9 mouse cellular contexts compared by ENCODE assay signal in the genomic region with DNA sequence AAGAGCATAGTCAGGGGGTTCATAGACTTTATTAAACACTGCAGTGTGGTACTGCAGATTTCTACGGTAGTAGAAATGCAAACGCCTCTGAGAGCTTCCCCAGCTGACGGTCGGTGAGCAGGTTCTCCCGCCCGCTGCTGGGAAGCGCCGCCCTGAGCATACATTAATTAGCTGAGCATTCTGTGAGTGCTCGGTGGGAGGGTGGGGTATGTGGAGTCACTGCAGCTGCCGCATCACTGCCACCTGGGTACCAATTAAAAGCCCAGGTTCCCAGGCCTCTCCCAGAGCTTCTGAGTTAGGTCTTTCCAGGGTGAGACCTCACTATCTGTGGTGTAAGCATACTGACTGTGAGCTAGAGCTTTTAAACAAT.
DNase-seq lines count a peak whose midpoint lies in the region; ATAC-seq and TF ChIP-seq lines count a peak whose summit lies in the region.
"Had no signal": no experiment of that assay in that cellular context is flagged by ENCODE, and none has a peak within 500 bp of the region (broad histone marks: within the 10 kb centered on the region; RNA-seq: fewer than 3 reads in every experiment).

No protein-coding gene starts in this region.

- TF ChIP-seq CTCF in kidney, postnatal 0 days (IDR thresholded peaks at IDR 0.05; ENCODE audit: low read depth), result no peak

- DNase-seq in kidney, postnatal 0 days (ENCODE audit: low spot score), result peak; percentile 36
- no peak for DNase-seq in kidney, postnatal 14 days
- DNase-seq in cerebellum, adult 8-10 months, result peak; percentile 17
- peak; percentile 37 for DNase-seq in hindbrain, embryonic 10.5 days (ENCODE audit: low spot score)
- DNase-seq in testis, postnatal 10 days (ENCODE audit: low spot score), result no peak
- no peak for DNase-seq in gastrocnemius, postnatal 14 days
- DNase-seq in lung, postnatal 36 days, result no peak
- DNase-seq: gastrocnemius, adult 2 months had no signal

- H3K4me2 ChIP-seq in kidney, postnatal 0 days (ENCODE audit: low read length), result peak overlapping the region; percentile 21; the same call in 1 of the 2 replicates
- H3K4me2 ChIP-seq in neural tube, embryonic 12.5 days (replicated peaks), result peak overlapping the region; percentile 51

- no peak overlapping the region for H3K27ac ChIP-seq in kidney, postnatal 0 days
- peak overlapping the region; percentile 53 for H3K27ac ChIP-seq in hindbrain, embryonic 10.5 days
- no peak overlapping the region for H3K27ac ChIP-seq in neural tube, embryonic 12.5 days
- H3K27ac ChIP-seq: gastrocnemius, adult 2 months had no signal

- intact Hi-C loops in gastrocnemius, postnatal 14 days (cut with DNase I; ENCODE audit: low total_unique reads), result loop anchor here (2.0 to 10.0 kb wide), 2 partner anchors 93 to 323 kb away; no protein-coding TSS in a partner anchor

- ATAC-seq in kidney, postnatal 0 days (replicated peaks; ENCODE audit: low FRiP score, low read depth), result 0 out of 2 replicates have a peak, but pooled peaks have one; percentile 33
- peak; percentile 84 for ATAC-seq in neural tube, embryonic 12.5 days (ENCODE audit: low FRiP score, low read depth)

- H3K36me3 ChIP-seq in kidney, postnatal 0 days (ENCODE audit: insufficient read depth, low read length), result no peaks in the 10 kb centered on the region
- no peaks in the 10 kb centered on the region for H3K36me3 ChIP-seq in hindbrain, embryonic 10.5 days
- no peaks in the 10 kb centered on the region for H3K36me3 ChIP-seq in neural tube, embryonic 12.5 days

- H3K27me3 ChIP-seq in kidney, postnatal 0 days (ENCODE audit: insufficient read depth, low read length), result no peaks in the 10 kb centered on the region
- no peaks in the 10 kb centered on the region for H3K27me3 ChIP-seq in hindbrain, embryonic 10.5 days (ENCODE audit: insufficient read depth, poor library complexity, severe bottlenecking)
- no peaks in the 10 kb centered on the region for H3K27me3 ChIP-seq in neural tube, embryonic 12.5 days (replicated peaks)

- H3K9ac ChIP-seq in kidney, postnatal 0 days (ENCODE audit: low read depth, low read length), result no peak overlapping the region
- no peak overlapping the region for H3K9ac ChIP-seq in neural tube, embryonic 12.5 days

- 5% methylated on average over 10 of the region's 10 CpGs for WGBS in kidney, postnatal 0 days
- 2% methylated on average over 10 of the region's 10 CpGs for WGBS in hindbrain, embryonic 10.5 days
- 1% methylated on average over 10 of the region's 10 CpGs for WGBS in neural tube, embryonic 12.5 days

- H3K9me3 ChIP-seq in kidney, postnatal 0 days (replicated peaks; ENCODE audit: low read length), result no peaks in the 10 kb centered on the region
- H3K9me3 ChIP-seq in hindbrain, embryonic 10.5 days, result no peaks in the 10 kb centered on the region
- H3K9me3 ChIP-seq in neural tube, embryonic 12.5 days, result no peaks in the 10 kb centered on the region

- no peaks in the 10 kb centered on the region for H3K4me1 ChIP-seq in kidney, postnatal 0 days (replicated peaks; ENCODE audit: insufficient read depth, low read length)
- H3K4me1 ChIP-seq in hindbrain, embryonic 10.5 days (replicated peaks), result peaks cover 12% of the 10 kb centered on the region
- peaks cover 8% of the 10 kb centered on the region for H3K4me1 ChIP-seq in neural tube, embryonic 12.5 days

- H3K4me3 ChIP-seq in kidney, postnatal 0 days (replicated peaks; ENCODE audit: low read depth, low read length), result no peak overlapping the region
- H3K4me3 ChIP-seq in hindbrain, embryonic 10.5 days, result peak overlapping the region; percentile 29; the same call in 1 of the 2 replicates
- H3K4me3 ChIP-seq in neural tube, embryonic 12.5 days, result no peak overlapping the region
- H3K4me3 ChIP-seq: gastrocnemius, adult 2 months had no signal

Comparison
In these comparisons a context has a peak if more than half of its experiments do, and no peak if none do; other contexts are left out.
1. DNase-seq: peak in kidney, postnatal 0 days (single experiment), cerebellum, adult 8-10 months (single experiment) and hindbrain, embryonic 10.5 days (single experiment); none in kidney, postnatal 14 days (single experiment), testis, postnatal 10 days (single experiment), gastrocnemius, postnatal 14 days (single experiment) and lung, postnatal 36 days (single experiment).